Mouse (Mus musculus) lung, postnatal 0 days (tissue): ENCODE data around the gene Olfr1462. TPM values are rescaled to one million over a fixed set of nuclear protein-coding genes. Genes with fewer than 3 reads are reported as not detected.

Experiments
- ATAC-seq: fragments of 200-750 bp; cut with Nextera tagmentation; 2 replicates; pipeline ENCODE4 v1.8.0; 2017; ENCODE audit warnings: moderate library complexity
- DNase-seq: peaks from one replicate; pipeline ENCODE4 v3.0.0-alpha.2; 2016; ENCODE audit warnings: low spot score
- H3K27ac ChIP-seq: fragments of 300-500 bp; sonication (generic); 2 replicates; pipeline ENCODE4 v1.5.1; 2014; ENCODE audit warnings: antibody characterized with exemption, mild to moderate bottlenecking, low read length, mixed read lengths
- H3K27me3 ChIP-seq: fragments of 300-500 bp; sonication (generic); replicated peaks from 2 replicates; pipeline ENCODE4 v1.6.1; 2014; ENCODE audit warnings: low read length, mixed read lengths; ENCODE audit not compliant: insufficient read depth
- H3K36me3 ChIP-seq: fragments of 300-500 bp; sonication (generic); 2 replicates; pipeline ENCODE4 v1.6.1; 2014; ENCODE audit warnings: low read length, mixed read lengths; ENCODE audit not compliant: insufficient read depth
- H3K4me1 ChIP-seq: fragments of 300-500 bp; sonication (generic); 2 replicates; pipeline ENCODE4 v1.6.1; 2014; ENCODE audit warnings: antibody characterized with exemption, low read depth, low read length, mixed read lengths; ENCODE audit not compliant: insufficient read depth
- H3K4me2 ChIP-seq: fragments of 300-500 bp; sonication (generic); replicated peaks from 2 replicates; pipeline ENCODE4 v1.6.1; 2014; ENCODE audit warnings: low read depth, mild to moderate bottlenecking, low read length, moderate library complexity, mixed read lengths
- H3K4me3 ChIP-seq: fragments of 300-500 bp; sonication (generic); 2 replicates; pipeline ENCODE4 v1.5.1; 2014; ENCODE audit warnings: low read depth, low read length
- H3K9ac ChIP-seq: fragments of 300-500 bp; sonication (generic); replicated peaks from 2 replicates; pipeline ENCODE4 v1.6.1; 2014; ENCODE audit warnings: low read depth, mild to moderate bottlenecking
- H3K9me3 ChIP-seq: fragments of 300-500 bp; sonication (generic); 2 replicates; pipeline ENCODE4 v1.6.1; 2016; ENCODE audit warnings: low read length, mixed read lengths
- CTCF ChIP-seq: IDR thresholded peaks from 2 replicates; pipeline ENCODE4 v1.5.1; 2016; ENCODE audit warnings: antibody characterized with exemption, mild to moderate bottlenecking
- EP300 ChIP-seq: IDR thresholded peaks from 2 replicates; pipeline ENCODE4 v1.6.1; 2016; ENCODE audit warnings: antibody characterized with exemption, mild to moderate bottlenecking, control low read depth
- WGBS: fragments of 180-500 bp; shearing (Covaris S2); extraction: QIAGEN DNeasy Blood & Tissue Kit; methylation state at CpG from one replicate; pipeline ENCODE4 v1.1.7; 2014; 5-methylcytosine and 5-hydroxymethylcytosine counted together
- polyA plus RNA-seq: library from polyadenylated mRNA; unstranded; fragments of >200 nt; fragmentation: Nextera tagmentation; extraction: Ambion mirVana; gene quantifications from 2 replicates; pipeline ENCODE4 v1.2.1, GENCODE M21; 2015

The Olfr1462 gene
- polyA plus RNA-seq = not detected in 2 replicates

DNA sequence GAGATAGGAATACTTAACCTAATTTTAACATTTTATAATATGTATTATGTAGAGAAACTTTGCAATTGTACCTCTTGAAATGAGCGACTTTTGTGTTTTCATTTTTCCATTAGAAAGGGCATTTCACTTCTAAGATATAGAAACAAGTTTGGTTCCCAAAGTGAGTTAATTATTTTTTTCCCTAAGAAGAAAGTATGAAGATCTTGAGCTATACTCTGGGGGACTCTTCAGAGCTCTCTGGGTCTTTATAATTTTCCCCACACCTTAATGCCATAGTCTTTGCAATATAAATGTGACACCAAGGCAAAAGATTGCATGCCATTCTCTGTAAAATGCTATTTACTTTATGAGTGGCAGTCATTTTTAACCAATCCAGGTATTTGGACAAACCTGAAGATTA, at the start of gene Olfr1462:
Gene Olfr1462 (plus strand): TSS at position 301 of the 400 bp plus-strand sequence.
- Histone ChIP-seq H3K27ac (no peak within 1 kb of the TSS), H3K4me3 (no peak within 1 kb of the TSS), H3K9ac (no peak within 1 kb of the TSS), H3K27me3 (no peaks in the 10 kb centered on the region), H3K4me2 (no peak within 1 kb of the TSS), H3K36me3 (no peaks in the 10 kb centered on the region), H3K4me1 (no peaks in the 10 kb centered on the region), H3K9me3 (no peaks in the 10 kb centered on the region)
- no peak for TF ChIP-seq CTCF
- no peak for TF ChIP-seq EP300
- ATAC-seq = no peak
- 70% methylated on average over 1 of the region's 1 CpGs for WGBS
- no peak for DNase-seq

DNA sequence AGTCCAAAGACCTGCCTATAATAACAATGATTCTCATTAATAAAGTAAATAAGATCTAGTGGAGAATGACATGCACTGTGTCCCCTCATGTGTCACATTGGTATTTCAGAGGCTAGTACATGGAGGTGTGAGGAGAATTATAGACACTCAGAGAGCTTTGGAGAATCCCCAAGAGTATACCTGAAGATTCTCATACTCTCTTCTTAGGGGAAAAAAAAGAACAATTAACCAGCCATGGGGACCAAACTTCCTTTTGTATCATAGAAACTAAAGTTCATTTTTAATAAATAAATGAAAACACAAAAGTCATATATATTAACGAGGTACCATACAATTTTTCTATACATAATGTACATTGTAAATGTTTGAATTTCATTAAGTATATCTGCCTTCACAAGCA, 36.1 kb upstream of the Olfr1462 start, which contains the start of gene Olfr1459:
Gene Olfr1459 (minus strand): TSS at position 101 of the 400 bp plus-strand sequence.
- no peak within 1 kb of the TSS for H3K27ac ChIP-seq
- no peak for DNase-seq
- H3K4me2 ChIP-seq = no peak within 1 kb of the TSS
- H3K4me3 ChIP-seq = no peak within 1 kb of the TSS
- H3K9me3 ChIP-seq = no peaks in the 10 kb centered on the region
- no peaks in the 10 kb centered on the region for H3K27me3 ChIP-seq
- TF ChIP-seq CTCF (no peak), EP300 (no peak)
- no peaks in the 10 kb centered on the region for H3K36me3 ChIP-seq
- 56% methylated on average over 1 of the region's 1 CpGs for WGBS
- H3K9ac ChIP-seq = no peak within 1 kb of the TSS
- H3K4me1 ChIP-seq = no peaks in the 10 kb centered on the region
- ATAC-seq = no peak

DNA sequence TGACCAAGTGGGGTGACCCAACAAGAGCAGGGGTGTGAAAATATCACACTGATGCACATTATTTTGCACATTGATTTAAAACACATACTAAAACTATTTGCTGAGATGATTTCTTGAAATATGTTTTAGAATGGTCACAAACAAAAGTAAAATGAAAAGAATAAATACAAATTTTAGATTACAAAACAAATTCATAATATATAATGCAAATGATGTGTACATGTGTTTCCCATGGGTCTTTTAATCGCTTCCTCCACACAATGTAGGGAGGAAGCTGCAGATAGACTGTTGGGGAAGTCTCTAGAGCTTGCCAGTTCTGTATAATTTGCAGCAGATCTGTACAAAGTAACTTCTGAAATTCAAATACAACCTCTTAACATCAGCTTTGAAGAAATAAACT, 22.8 kb upstream of the Olfr1462 start, which contains the start of gene Olfr1461:
Gene Olfr1461 (plus strand): TSS at position 301 of the 400 bp plus-strand sequence.
- Histone ChIP-seq H3K9me3 (no peaks in the 10 kb centered on the region), H3K4me3 (no peak within 1 kb of the TSS), H3K36me3 (no peaks in the 10 kb centered on the region), H3K9ac (no peak within 1 kb of the TSS), H3K27ac (no peak within 1 kb of the TSS), H3K4me2 (no peak within 1 kb of the TSS), H3K27me3 (no peaks in the 10 kb centered on the region), H3K4me1 (no peaks in the 10 kb centered on the region)
- 28% methylated on average over 1 of the region's 1 CpGs for WGBS
- DNase-seq = no peak
- no peak for ATAC-seq
- TF ChIP-seq CTCF (no peak), EP300 (no peak)

DNA sequence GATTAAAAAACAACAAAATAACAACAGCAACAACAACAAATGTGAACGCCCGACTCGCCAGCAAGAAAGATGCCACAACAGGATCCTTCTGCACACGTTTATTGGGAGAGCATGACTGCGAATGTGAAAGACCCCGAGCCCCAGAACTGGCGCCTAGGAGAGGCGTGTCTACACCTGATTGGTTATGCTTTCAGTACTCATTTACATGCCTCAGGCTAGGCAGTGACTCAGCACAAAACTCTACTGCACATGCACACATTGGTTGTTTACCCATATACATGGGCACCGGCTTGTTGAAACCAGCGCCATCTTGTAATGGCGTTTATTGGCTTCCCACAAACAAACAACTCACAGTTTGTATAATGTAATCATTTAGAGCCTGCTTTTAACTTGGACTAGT, 36.1 kb downstream of the Olfr1462 start:
- 84% methylated on average over 11 of the region's 11 CpGs for WGBS

DNA sequence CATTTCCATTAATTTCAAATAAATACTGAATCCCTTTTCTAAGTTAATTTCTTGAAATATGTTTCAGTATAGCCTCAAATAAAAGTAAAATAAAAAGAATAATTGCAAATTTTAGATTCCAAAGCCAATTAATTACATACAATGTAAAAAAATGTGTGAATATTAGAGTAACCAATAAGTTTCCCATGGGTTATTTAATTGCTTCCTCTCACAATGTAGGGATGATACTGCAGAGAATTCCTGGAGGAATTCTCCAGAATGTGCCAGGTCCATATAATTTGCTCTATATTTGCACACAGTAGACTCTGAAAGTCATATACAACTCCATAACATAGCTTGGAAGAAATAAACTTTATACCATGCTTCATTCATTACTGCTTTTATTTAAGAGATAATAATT, 45.5 kb downstream of the Olfr1462 start, which contains the start of gene Olfr1463:
Gene Olfr1463 (plus strand): TSS at position 301 of the 400 bp plus-strand sequence.
- DNase-seq (no peak), ATAC-seq (no peak)

More for the DNA sequence above, 36.1 kb downstream of the Olfr1462 start:
- Histone ChIP-seq H3K4me2 (no peak overlapping the region), H3K4me1 (no peaks in the 10 kb centered on the region), H3K9me3 (no peaks in the 10 kb centered on the region), H3K4me3 (no peak overlapping the region), H3K27ac (no peak overlapping the region), H3K27me3 (no peaks in the 10 kb centered on the region), H3K36me3 (no peaks in the 10 kb centered on the region), H3K9ac (no peak overlapping the region)
- no peak for ATAC-seq
- no peak for TF ChIP-seq CTCF
- TF ChIP-seq EP300 = no peak
- DNase-seq = no peak

More for the DNA sequence above, 45.5 kb downstream of the Olfr1462 start, which contains the start of gene Olfr1463:
- TF ChIP-seq CTCF (no peak), EP300 (no peak)
- Histone ChIP-seq H3K9me3 (no peaks in the 10 kb centered on the region), H3K36me3 (no peaks in the 10 kb centered on the region), H3K27me3 (no peaks in the 10 kb centered on the region), H3K4me2 (no peak within 1 kb of the TSS), H3K4me3 (no peak within 1 kb of the TSS), H3K9ac (no peak within 1 kb of the TSS), H3K4me1 (no peaks in the 10 kb centered on the region), H3K27ac (no peak within 1 kb of the TSS)

Other genes starting within 250 kb of the Olfr1462 start
- gene Olfr1450, start 235.5 kb upstream of the Olfr1462 start, polyA plus RNA-seq = not detected in 2 replicates
- gene Olfr1451, start 190.7 kb upstream of the Olfr1462 start, polyA plus RNA-seq = not detected in 2 replicates
- gene Olfr1453, start 157.4 kb upstream of the Olfr1462 start, polyA plus RNA-seq = not detected in 2 replicates
- gene Olfr1454, start 125.1 kb upstream of the Olfr1462 start, polyA plus RNA-seq = not detected in 2 replicates
- gene Olfr1457, start 87.8 kb upstream of the Olfr1462 start, polyA plus RNA-seq = not detected in 2 replicates
- gene Olfr1458, start 79.0 kb upstream of the Olfr1462 start, polyA plus RNA-seq = not detected in 2 replicates
- gene Olfr1459, start 36.2 kb upstream of the Olfr1462 start, polyA plus RNA-seq = not detected in 2 replicates
- gene Olfr1461, start 22.7 kb upstream of the Olfr1462 start, polyA plus RNA-seq = not detected in 2 replicates
- gene Olfr1463, start 45.6 kb downstream of the Olfr1462 start, polyA plus RNA-seq = not detected in 2 replicates
- not detected in 2 replicates for gene Olfr1465, start 129.8 kb downstream of the Olfr1462 start, polyA plus RNA-seq
- not detected in 2 replicates for gene Olfr1466, start 153.1 kb downstream of the Olfr1462 start, polyA plus RNA-seq
- gene Olfr1467, start 176.5 kb downstream of the Olfr1462 start, polyA plus RNA-seq = not detected in 2 replicates
- not detected in 2 replicates for gene Olfr1469, start 222.1 kb downstream of the Olfr1462 start, polyA plus RNA-seq